Mouse (Mus musculus) heart, postnatal 0 days (tissue): ENCODE results near the gene Gm5128.
"Not testable (repeated sequence)": the region's sequence is repeated elsewhere in the genome, so short reads cannot be mapped to it uniquely, and the experiment has no call there.

Experiments used
- CTCF ChIP-seq: IDR thresholded peaks from 2 replicates; pipeline ENCODE4 v1.5.1; 2016; ENCODE audit warnings: antibody characterized with exemption, control low read depth, low read depth
- EP300 ChIP-seq: IDR thresholded peaks from 2 replicates; pipeline ENCODE4 v1.6.1; 2016; ENCODE audit warnings: antibody characterized with exemption, low read depth

DNA sequence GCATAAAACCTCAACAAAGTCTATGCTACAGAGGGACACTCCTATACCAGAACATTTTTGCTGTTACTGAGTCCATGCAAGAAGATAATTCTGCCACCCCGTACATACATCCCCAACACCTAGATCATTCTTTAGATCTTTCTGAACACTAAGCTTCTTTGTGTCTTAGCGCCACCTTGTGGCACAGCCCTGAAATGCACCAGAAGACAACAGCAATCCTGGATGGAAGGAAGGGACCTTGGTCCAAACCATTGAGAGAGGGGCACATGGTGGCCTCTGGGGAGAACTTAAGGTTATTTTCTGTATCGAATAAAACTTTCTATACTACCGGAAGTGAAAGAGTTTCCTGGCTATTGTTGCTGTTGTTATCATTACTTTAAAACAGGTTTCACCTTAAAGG, 11.1 kb upstream of the Gm5128 start:
- TF ChIP-seq CTCF, EP300: not testable (repeated sequence)
